Mouse (Mus musculus) midbrain, embryonic 16.5 days (tissue): Measurements from ENCODE around the gene Plcg1. TPM values are rescaled to one million over a fixed set of nuclear protein-coding genes. Genes with fewer than 3 reads are reported as not detected.

Experiments
- ATAC-seq: fragments of 200-750 bp; cut with Nextera tagmentation; 2 replicates; pipeline ENCODE4 v1.8.0; 2017; ENCODE audit warnings: moderate TSS enrichment
- H3K27ac ChIP-seq: fragments of 300-500 bp; sonication (generic); 2 replicates; pipeline ENCODE4 v1.5.1; 2014; ENCODE audit warnings: mild to moderate bottlenecking, low read length, mixed read lengths
- H3K27me3 ChIP-seq: fragments of 300-500 bp; sonication (generic); 2 replicates; pipeline ENCODE4 v1.6.1; 2014; ENCODE audit warnings: low read depth, low read length, mixed read lengths; ENCODE audit not compliant: control insufficient read depth, insufficient read depth
- H3K36me3 ChIP-seq: fragments of 300-500 bp; sonication (generic); 2 replicates; pipeline ENCODE4 v1.6.1; 2014; ENCODE audit warnings: mild to moderate bottlenecking, low read length, moderate library complexity, mixed read lengths; ENCODE audit not compliant: control insufficient read depth, insufficient read depth
- H3K4me1 ChIP-seq: fragments of 300-500 bp; sonication (generic); 2 replicates; pipeline ENCODE4 v1.6.1; 2014; ENCODE audit warnings: mild to moderate bottlenecking, low read length, mixed read lengths; ENCODE audit not compliant: control insufficient read depth, insufficient read depth
- H3K4me2 ChIP-seq: fragments of 300-500 bp; sonication (generic); 2 replicates; pipeline ENCODE4 v1.6.1; 2014; ENCODE audit warnings: mild to moderate bottlenecking, low read length, mixed read lengths
- H3K4me3 ChIP-seq: fragments of 300-500 bp; sonication (generic); 2 replicates; pipeline ENCODE4 v1.5.1; 2014; ENCODE audit warnings: low read depth, mild to moderate bottlenecking, low read length, moderate library complexity, mixed read lengths
- H3K9ac ChIP-seq: fragments of 300-500 bp; sonication (generic); 2 replicates; pipeline ENCODE4 v1.6.1; 2014; ENCODE audit warnings: low read depth, low read length, mixed read lengths
- H3K9me3 ChIP-seq: fragments of 300-500 bp; sonication (generic); replicated peaks from 2 replicates; pipeline ENCODE4 v1.6.1; 2014; ENCODE audit warnings: mild to moderate bottlenecking, low read length, mixed read lengths; ENCODE audit not compliant: control insufficient read depth, poor library complexity, severe bottlenecking
- WGBS: fragments of 180-500 bp; shearing (Covaris S2); extraction: QIAGEN DNeasy Blood & Tissue Kit; methylation state at CpG from one replicate; pipeline ENCODE4 v1.1.7; 2014; 5-methylcytosine and 5-hydroxymethylcytosine counted together
- polyA plus RNA-seq: library from polyadenylated mRNA; unstranded; fragments of >200 nt; fragmentation: Nextera tagmentation; extraction: Ambion mirVana; gene quantifications from 2 replicates; pipeline ENCODE4 v1.2.1, GENCODE M21; 2015

Plcg1 gene
- polyA plus RNA-seq, 1 experiment from 2014 or later = 52.1 TPM

DNA sequence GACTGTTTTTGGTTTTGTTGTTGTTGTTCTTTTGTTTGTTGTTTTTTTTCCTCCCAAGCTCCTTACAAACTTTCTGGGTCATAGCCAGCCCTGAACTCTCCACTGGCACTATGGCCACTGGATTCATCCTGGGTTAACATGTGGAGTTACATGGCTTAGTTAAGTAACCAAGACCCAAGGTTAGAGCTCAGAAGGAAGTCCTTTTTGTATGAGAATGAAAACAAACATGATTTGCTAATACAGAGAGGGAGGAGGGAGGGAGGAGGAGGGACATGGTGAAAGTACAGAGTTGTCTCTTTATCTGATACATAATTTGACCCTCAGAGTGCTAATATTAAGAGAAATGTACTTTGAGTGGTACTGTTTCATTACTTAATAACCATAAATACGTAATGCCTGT, 67.1 kb downstream of the Plcg1 start:
- Histone ChIP-seq H3K4me3 (no peak overlapping the region), H3K9me3 (no peaks in the 10 kb centered on the region), H3K27me3 (no peaks in the 10 kb centered on the region), H3K4me2 (no peak overlapping the region), H3K27ac (no peak overlapping the region), H3K9ac (no peak overlapping the region), H3K4me1 (no peaks in the 10 kb centered on the region), H3K36me3 (no peaks in the 10 kb centered on the region)
- ATAC-seq = no peak
- 89% methylated on average over 1 of the region's 1 CpGs for WGBS

DNA sequence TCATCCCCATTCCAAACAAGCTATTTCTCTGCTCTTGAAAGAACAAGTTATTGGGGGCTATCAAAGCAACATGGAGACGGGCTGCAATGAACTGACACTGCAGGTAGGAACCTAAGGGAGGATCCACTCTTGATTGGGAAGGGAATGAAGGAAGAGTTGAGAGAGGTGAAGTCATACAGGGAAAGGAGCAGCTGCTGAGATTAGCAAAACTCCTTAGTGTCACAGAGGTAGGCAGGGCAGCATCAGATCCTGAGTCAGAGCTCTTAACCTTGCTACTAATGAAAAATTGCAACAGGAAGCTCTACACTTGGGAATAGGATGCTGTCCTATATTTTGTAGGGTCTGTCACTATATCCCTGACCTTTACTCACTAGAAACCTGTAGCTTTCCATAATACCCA, 69.9 kb downstream of the Plcg1 start:
- H3K27ac ChIP-seq = no peak overlapping the region
- no peaks in the 10 kb centered on the region for H3K9me3 ChIP-seq
- no peak for ATAC-seq
- H3K36me3 ChIP-seq = no peaks in the 10 kb centered on the region
- H3K4me2 ChIP-seq = no peak overlapping the region
- H3K9ac ChIP-seq = no peak overlapping the region
- H3K4me1 ChIP-seq = 0 out of 2 replicates have a peak, but pooled peaks cover 1% of the 10 kb centered on the region
- WGBS = 91% methylated on average over 1 of the region's 1 CpGs
- H3K27me3 ChIP-seq = no peaks in the 10 kb centered on the region
- no peak overlapping the region for H3K4me3 ChIP-seq

GRCm38 (mm10) chr2:160802326-160802725, 71.2 kb downstream of the Plcg1 start:
- Histone ChIP-seq H3K9ac (no peak overlapping the region), H3K4me1 (peaks cover 3% of the 10 kb centered on the region; the same call in 1 of the 2 replicates), H3K4me3 (no peak overlapping the region), H3K27ac (no peak overlapping the region), H3K36me3 (no peaks in the 10 kb centered on the region), H3K4me2 (no peak overlapping the region), H3K9me3 (no peaks in the 10 kb centered on the region), H3K27me3 (no peaks in the 10 kb centered on the region)
- no peak for ATAC-seq
- 82% methylated on average over 3 of the region's 3 CpGs for WGBS

GRCm38 (mm10) chr2:160804794-160805527, 73.9 kb downstream of the Plcg1 start:
- WGBS = 79% methylated on average over 4 of the region's 4 CpGs
- H3K36me3 ChIP-seq = no peaks in the 10 kb centered on the region

DNA sequence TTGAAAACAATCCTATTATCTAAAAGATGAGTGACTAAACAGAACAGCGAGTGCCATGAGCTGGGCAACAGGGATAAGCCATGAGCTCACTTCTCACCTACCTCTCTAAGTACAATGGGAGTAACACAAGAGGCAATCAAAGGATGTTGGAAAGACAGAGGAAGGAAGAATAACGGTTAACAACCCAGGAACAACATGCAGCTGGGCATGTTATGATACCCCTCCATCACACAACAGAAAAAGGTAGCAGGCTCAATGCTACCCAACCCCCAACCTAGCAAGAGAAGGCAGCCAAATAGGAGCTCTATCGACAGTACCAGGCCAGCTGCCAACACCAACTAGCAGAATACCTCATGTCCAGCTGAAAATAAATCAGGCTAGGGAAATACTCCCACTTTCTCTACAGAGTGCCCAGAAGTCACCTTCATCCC, 75.0 kb downstream of the Plcg1 start:
- no peaks in the 10 kb centered on the region for H3K27me3 ChIP-seq
- H3K27ac ChIP-seq = no peak overlapping the region
- WGBS = 66% methylated on average over 3 of the region's 3 CpGs
- H3K4me3 ChIP-seq = no peak overlapping the region
- no peak overlapping the region for H3K9ac ChIP-seq
- H3K9me3 ChIP-seq = no peaks in the 10 kb centered on the region
- no peak for ATAC-seq
- no peaks in the 10 kb centered on the region for H3K36me3 ChIP-seq
- H3K4me2 ChIP-seq = no peak overlapping the region
- H3K4me1 ChIP-seq = peaks cover 3% of the 10 kb centered on the region; the same call in 1 of the 2 replicates

More at GRCm38 (mm10) chr2:160804794-160805527, 73.9 kb downstream of the Plcg1 start:
- Histone ChIP-seq H3K27me3 (no peaks in the 10 kb centered on the region), H3K4me1 (peaks cover 3% of the 10 kb centered on the region; the same call in 1 of the 2 replicates), H3K27ac (no peak overlapping the region), H3K4me2 (no peak overlapping the region), H3K9ac (no peak overlapping the region), H3K4me3 (no peak overlapping the region), H3K9me3 (no peaks in the 10 kb centered on the region)
- ATAC-seq = no peak

- no peak for ATAC-seq
- no peaks in the 10 kb centered on the region for H3K9me3 ChIP-seq
Observed at GRCm38 (mm10) chr2:160810376-160810775, 79.3 kb downstream of the Plcg1 start.

GRCm38 (mm10) chr2:160810802-160811201, 79.7 kb downstream of the Plcg1 start:
- no peak for ATAC-seq
- Histone ChIP-seq H3K9ac (no peak overlapping the region), H3K4me2 (no peak overlapping the region), H3K9me3 (no peaks in the 10 kb centered on the region), H3K36me3 (peaks cover 3% of the 10 kb centered on the region; the same call in 1 of the 2 replicates), H3K4me1 (peaks cover 3% of the 10 kb centered on the region; the same call in 1 of the 2 replicates), H3K27me3 (no peaks in the 10 kb centered on the region), H3K27ac (no peak overlapping the region), H3K4me3 (no peak overlapping the region)
- WGBS = 93% methylated on average over 1 of the region's 1 CpGs

More at GRCm38 (mm10) chr2:160810376-160810775, 79.3 kb downstream of the Plcg1 start:
- Histone ChIP-seq H3K4me3 (no peak overlapping the region), H3K27ac (no peak overlapping the region), H3K9ac (no peak overlapping the region), H3K4me1 (peaks cover 3% of the 10 kb centered on the region; the same call in 1 of the 2 replicates), H3K4me2 (no peak overlapping the region), H3K36me3 (peaks cover under 1% of the 10 kb centered on the region; the same call in 1 of the 2 replicates), H3K27me3 (no peaks in the 10 kb centered on the region)

Other genes starting within 250 kb of the Plcg1 start
- gene Top1, start 85.4 kb upstream of the Plcg1 start, polyA plus RNA-seq = 68.7 and 76.8 TPM in 2 replicates
- gene Zhx3, start 141.7 kb downstream of the Plcg1 start, polyA plus RNA-seq = 21.1 and 22.6 TPM in 2 replicates
- 0.33 and 0.45 TPM in 2 replicates for gene Lpin3, start 149.4 kb downstream of the Plcg1 start, polyA plus RNA-seq
- 0.58 and 0.65 TPM in 2 replicates for gene Emilin3, start 181.0 kb downstream of the Plcg1 start, polyA plus RNA-seq